Mouse (Mus musculus): ENCODE data around the gene Tbxas1. TPM values are rescaled to one million over a fixed set of nuclear protein-coding genes. Genes with fewer than 3 reads are reported as not detected.

Gene Tbxas1
- polyA plus RNA-seq, 1 experiment from 2014 or later = 1.5 TPM

DNA sequence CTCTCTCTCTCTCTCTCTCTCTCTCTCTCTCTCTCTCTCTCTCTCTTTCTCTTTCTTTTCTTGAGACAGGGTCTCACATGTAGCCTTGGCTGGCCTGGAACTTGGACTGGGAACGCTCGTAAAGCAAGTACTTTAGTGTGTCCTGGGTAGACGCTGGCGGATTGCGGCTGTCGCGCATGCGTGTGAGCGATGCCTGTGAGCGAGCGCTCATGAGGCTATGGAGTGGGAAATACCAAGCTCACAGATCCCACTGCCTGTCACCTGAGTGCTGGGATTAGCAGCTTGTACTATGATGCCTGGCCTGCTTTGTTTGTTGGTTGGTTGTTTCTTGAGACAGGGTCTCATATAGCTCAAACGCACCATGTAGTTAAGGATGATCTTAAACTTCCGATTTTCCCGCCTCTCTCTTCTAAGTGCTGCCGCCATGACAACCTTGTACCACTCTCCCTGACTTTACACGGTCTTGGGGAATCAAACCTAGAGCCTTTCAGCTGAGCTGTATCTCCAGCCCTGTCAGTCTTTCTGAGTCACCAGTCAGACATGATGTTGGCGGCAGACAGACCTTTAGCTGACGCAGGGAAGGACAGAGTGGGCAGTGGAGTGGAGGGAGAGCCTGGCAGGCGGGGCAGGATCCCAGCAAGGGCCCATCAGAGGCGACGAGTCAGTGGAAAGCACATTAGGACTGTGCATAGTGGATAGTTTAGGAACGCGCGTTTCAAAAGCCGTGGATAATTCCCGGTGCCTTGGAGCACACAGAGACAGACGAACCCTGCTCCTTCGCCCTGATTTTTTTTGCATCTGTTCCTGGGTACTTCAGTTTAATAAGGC, 51.1 kb downstream of the Tbxas1 start:
- no peaks in the 10 kb centered on the region for H3K27me3 ChIP-seq (ENCODE audit: control insufficient read depth, insufficient read depth, low read length)
- H3K9ac ChIP-seq (ENCODE audit: low read length) = no peak overlapping the region
- peak overlapping the region; percentile 29; the same call in 1 of the 2 replicates for H3K4me2 ChIP-seq (ENCODE audit: low read depth, low read length, severe bottlenecking)
- H3K9me3 ChIP-seq (ENCODE audit: control insufficient read depth, low read length) = no peaks in the 10 kb centered on the region
- ATAC-seq (replicated peaks; ENCODE audit: low FRiP score) (no peak), DNase-seq (ENCODE audit: low spot score) (peak; percentile 72)
- H3K27ac ChIP-seq (ENCODE audit: low read depth, low read length) = no peak overlapping the region
- 67% methylated on average over 28 of the region's 28 CpGs for WGBS
- H3K4me1 ChIP-seq (replicated peaks; ENCODE audit: control insufficient read depth, insufficient read depth, low read length) = no peaks in the 10 kb centered on the region
- peak overlapping the region; percentile 19; the same call in 1 of the 2 replicates for H3K4me3 ChIP-seq (ENCODE audit: low read depth, low read length)
- H3K36me3 ChIP-seq (ENCODE audit: control insufficient read depth, insufficient read depth, low read length) = no peaks in the 10 kb centered on the region

DNA sequence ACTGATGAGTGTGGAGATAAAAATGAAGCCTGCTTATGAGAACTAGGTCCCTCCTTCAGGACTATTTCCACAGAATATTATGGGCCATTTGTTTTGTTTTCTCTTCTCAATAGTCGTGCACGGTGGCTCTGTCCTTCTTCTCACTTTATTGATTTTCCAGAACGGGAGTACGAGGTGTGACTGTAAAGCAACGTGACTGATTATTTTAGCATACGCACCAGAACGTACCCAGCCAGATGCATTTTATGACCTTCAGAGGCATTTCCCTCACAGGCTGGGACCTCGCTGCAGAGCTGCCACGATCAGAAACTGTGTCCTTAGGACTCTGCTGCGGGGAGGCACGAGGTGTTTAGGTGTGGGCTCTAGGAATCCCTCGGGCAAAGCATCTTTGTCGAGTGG, 51.8 kb downstream of the Tbxas1 start:
- no peak overlapping the region for H3K4me3 ChIP-seq (ENCODE audit: low read depth, low read length)
- no peaks in the 10 kb centered on the region for H3K9me3 ChIP-seq (ENCODE audit: control insufficient read depth, low read length)
- no peak for ATAC-seq (replicated peaks; ENCODE audit: low FRiP score)
- no peaks in the 10 kb centered on the region for H3K36me3 ChIP-seq (ENCODE audit: control insufficient read depth, insufficient read depth, low read length)
- no peak overlapping the region for H3K27ac ChIP-seq (ENCODE audit: low read depth, low read length)
- no peaks in the 10 kb centered on the region for H3K27me3 ChIP-seq (ENCODE audit: control insufficient read depth, insufficient read depth, low read length)
- H3K4me2 ChIP-seq (ENCODE audit: low read depth, low read length, severe bottlenecking) = no peak overlapping the region
- H3K4me1 ChIP-seq (replicated peaks; ENCODE audit: control insufficient read depth, insufficient read depth, low read length) = no peaks in the 10 kb centered on the region
- 86% methylated on average over 13 of the region's 13 CpGs for whole genome bisulfite sequencing
- no peak for DNase-seq (ENCODE audit: low spot score)
- H3K9ac ChIP-seq (ENCODE audit: low read length) = no peak overlapping the region

DNA sequence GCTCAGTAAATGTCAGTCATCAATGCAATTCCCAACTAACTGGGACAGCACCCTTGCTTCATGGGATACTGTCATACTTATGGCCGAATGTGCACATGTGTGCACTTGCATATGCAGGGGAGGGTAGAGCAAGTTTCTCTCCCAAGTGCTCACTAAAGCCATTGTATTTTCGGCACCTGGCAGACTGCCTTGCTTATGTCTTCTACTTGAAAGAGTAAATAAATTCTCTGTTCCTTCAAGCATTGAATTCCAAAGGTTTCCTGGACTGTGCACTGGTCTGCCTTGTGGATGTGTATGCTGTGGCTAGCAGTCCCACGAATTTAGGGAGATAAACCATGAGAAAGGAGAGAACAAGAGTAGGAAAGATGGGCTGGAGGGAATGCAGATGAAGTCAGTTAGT, 53.3 kb downstream of the Tbxas1 start:
- H3K4me1 ChIP-seq (replicated peaks; ENCODE audit: control insufficient read depth, insufficient read depth, low read length) = no peaks in the 10 kb centered on the region
- DNase-seq (ENCODE audit: low spot score) = no peak
- H3K27ac ChIP-seq (ENCODE audit: low read depth, low read length) = no peak overlapping the region
- H3K36me3 ChIP-seq (ENCODE audit: control insufficient read depth, insufficient read depth, low read length) = no peaks in the 10 kb centered on the region
- no peak overlapping the region for H3K4me3 ChIP-seq (ENCODE audit: low read depth, low read length)
- H3K27me3 ChIP-seq (ENCODE audit: control insufficient read depth, insufficient read depth, low read length) = no peaks in the 10 kb centered on the region
- ATAC-seq (replicated peaks; ENCODE audit: low FRiP score) = no peak
- H3K9ac ChIP-seq (ENCODE audit: low read length) = no peak overlapping the region
- no peak overlapping the region for H3K4me2 ChIP-seq (ENCODE audit: low read depth, low read length, severe bottlenecking)
- WGBS = 83% methylated on average over 3 of the region's 3 CpGs
- no peaks in the 10 kb centered on the region for H3K9me3 ChIP-seq (ENCODE audit: control insufficient read depth, low read length)

DNA sequence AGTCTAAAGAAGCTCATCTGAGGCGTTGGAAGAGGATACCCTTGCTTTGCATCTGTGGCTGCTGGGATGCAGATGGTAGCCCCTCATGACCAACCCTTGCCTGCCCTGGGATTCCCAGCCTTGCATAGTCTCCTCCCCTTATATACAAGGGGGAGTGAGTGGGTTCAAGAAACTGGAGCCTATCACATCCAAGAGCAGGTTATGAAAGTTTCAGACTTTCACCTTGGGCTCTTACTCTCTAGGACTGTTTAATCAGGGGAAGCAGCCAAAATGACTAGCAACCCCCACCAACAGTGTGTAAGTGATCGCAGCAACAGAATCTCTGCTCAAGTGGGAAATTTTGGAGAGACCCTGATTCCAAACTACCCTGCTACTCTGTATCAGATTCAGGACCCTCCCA, 60.8 kb downstream of the Tbxas1 start:
- no peak overlapping the region for H3K27ac ChIP-seq (ENCODE audit: low read depth, low read length)
- DNase-seq (ENCODE audit: low spot score) (no peak), ATAC-seq (replicated peaks; ENCODE audit: low FRiP score) (no peak)
- no peaks in the 10 kb centered on the region for H3K4me1 ChIP-seq (replicated peaks; ENCODE audit: control insufficient read depth, insufficient read depth, low read length)
- no peaks in the 10 kb centered on the region for H3K9me3 ChIP-seq (ENCODE audit: control insufficient read depth, low read length)
- H3K27me3 ChIP-seq (ENCODE audit: control insufficient read depth, insufficient read depth, low read length) = no peaks in the 10 kb centered on the region
- H3K4me2 ChIP-seq (ENCODE audit: low read depth, low read length, severe bottlenecking) = no peak overlapping the region
- H3K9ac ChIP-seq (ENCODE audit: low read length) = no peak overlapping the region
- no peak overlapping the region for H3K4me3 ChIP-seq (ENCODE audit: low read depth, low read length)
- H3K36me3 ChIP-seq (ENCODE audit: control insufficient read depth, insufficient read depth, low read length) = no peaks in the 10 kb centered on the region
- WGBS = 89% methylated on average over 2 of the region's 2 CpGs

DNA sequence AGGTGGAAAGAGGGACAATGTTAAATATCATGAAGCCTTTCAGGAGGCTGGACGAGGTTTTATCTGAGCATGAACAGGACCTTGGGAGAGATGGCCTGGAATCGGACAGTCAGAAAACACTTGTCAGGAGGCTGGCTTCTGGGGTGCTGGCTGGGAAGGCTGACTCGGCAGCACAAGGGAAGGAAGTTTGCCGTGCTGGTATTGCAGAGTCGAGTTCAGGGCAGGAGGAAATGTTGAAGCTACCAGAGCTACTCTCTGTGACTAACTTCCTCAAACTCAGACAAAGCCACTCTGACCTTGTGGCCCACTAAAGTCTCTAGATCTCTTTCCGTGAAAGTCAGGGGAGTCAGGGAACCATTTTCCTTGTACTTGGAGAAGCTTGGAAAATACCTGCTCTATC, 63.2 kb downstream of the Tbxas1 start:
- Histone ChIP-seq H3K9me3 (ENCODE audit: control insufficient read depth, low read length) (no peaks in the 10 kb centered on the region), H3K4me2 (ENCODE audit: low read depth, low read length, severe bottlenecking) (no peak overlapping the region), H3K4me1 (replicated peaks; ENCODE audit: control insufficient read depth, insufficient read depth, low read length) (no peaks in the 10 kb centered on the region), H3K4me3 (ENCODE audit: low read depth, low read length) (no peak overlapping the region), H3K27ac (ENCODE audit: low read depth, low read length) (no peak overlapping the region), H3K9ac (ENCODE audit: low read length) (no peak overlapping the region), H3K36me3 (ENCODE audit: control insufficient read depth, insufficient read depth, low read length) (no peaks in the 10 kb centered on the region), H3K27me3 (ENCODE audit: control insufficient read depth, insufficient read depth, low read length) (no peaks in the 10 kb centered on the region)
- DNase-seq (ENCODE audit: low spot score) (no peak), ATAC-seq (replicated peaks; ENCODE audit: low FRiP score) (no peak)
- WGBS = 86% methylated on average over 6 of the region's 6 CpGs

DNA sequence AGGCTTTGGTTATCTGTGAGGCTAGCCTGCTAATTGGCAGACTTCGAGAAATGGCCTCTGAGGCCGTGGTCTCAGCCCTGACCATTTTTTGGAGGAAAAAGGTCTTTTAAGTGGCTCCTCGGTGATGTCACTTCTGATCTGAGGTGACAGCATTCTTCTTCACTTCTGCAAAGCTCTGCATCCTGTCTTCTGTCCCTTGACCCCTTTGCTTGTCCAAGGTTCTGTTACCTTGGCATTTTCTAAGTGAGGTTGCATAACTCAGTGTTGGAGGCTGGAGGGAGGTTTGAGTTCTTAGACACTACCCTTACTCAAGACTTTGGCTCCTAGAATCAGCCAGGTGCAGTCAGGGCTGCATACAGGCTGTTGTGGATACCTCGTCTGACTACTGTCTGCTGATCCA, 63.9 kb downstream of the Tbxas1 start:
- Histone ChIP-seq H3K27ac (ENCODE audit: low read depth, low read length) (no peak overlapping the region), H3K9ac (ENCODE audit: low read length) (no peak overlapping the region), H3K9me3 (ENCODE audit: control insufficient read depth, low read length) (no peaks in the 10 kb centered on the region), H3K4me1 (replicated peaks; ENCODE audit: control insufficient read depth, insufficient read depth, low read length) (no peaks in the 10 kb centered on the region), H3K4me3 (ENCODE audit: low read depth, low read length) (no peak overlapping the region), H3K36me3 (ENCODE audit: control insufficient read depth, insufficient read depth, low read length) (no peaks in the 10 kb centered on the region), H3K4me2 (ENCODE audit: low read depth, low read length, severe bottlenecking) (no peak overlapping the region), H3K27me3 (ENCODE audit: control insufficient read depth, insufficient read depth, low read length) (no peaks in the 10 kb centered on the region)
- DNase-seq (ENCODE audit: low spot score) (no peak), ATAC-seq (replicated peaks; ENCODE audit: low FRiP score) (no peak)
- whole genome bisulfite sequencing = 79% methylated on average over 4 of the region's 4 CpGs

DNA sequence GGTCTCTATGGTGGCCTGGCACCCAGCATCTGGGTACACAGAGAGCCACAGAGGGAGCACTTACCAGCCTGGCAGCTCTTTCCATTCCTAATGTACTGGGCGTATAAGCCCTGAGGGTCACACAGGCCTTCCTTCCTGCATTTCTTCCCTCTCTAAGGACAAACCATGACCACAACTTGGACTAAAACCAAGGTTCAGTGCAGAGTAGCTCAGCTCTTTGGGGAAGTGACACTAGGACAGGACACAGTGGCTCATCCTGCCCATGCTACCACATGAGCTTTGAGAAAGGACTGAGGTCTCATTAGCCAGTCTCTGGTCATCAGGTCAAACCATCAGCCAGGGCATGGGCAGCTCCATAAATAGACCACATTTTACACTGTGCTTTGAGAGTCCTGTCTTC, 65.8 kb downstream of the Tbxas1 start:
- DNase-seq (ENCODE audit: low spot score) = no peak
- no peaks in the 10 kb centered on the region for H3K27me3 ChIP-seq (ENCODE audit: control insufficient read depth, insufficient read depth, low read length)
- no peak overlapping the region for H3K4me3 ChIP-seq (ENCODE audit: low read depth, low read length)
- no peak for ATAC-seq (replicated peaks; ENCODE audit: low FRiP score)
- 91% methylated on average over 1 of the region's 1 CpGs for WGBS
- H3K4me2 ChIP-seq (ENCODE audit: low read depth, low read length, severe bottlenecking) = no peak overlapping the region
- no peaks in the 10 kb centered on the region for H3K4me1 ChIP-seq (replicated peaks; ENCODE audit: control insufficient read depth, insufficient read depth, low read length)
- H3K9ac ChIP-seq (ENCODE audit: low read length) = no peak overlapping the region
- H3K36me3 ChIP-seq (ENCODE audit: control insufficient read depth, insufficient read depth, low read length) = no peaks in the 10 kb centered on the region
- no peak overlapping the region for H3K27ac ChIP-seq (ENCODE audit: low read depth, low read length)
- no peaks in the 10 kb centered on the region for H3K9me3 ChIP-seq (ENCODE audit: control insufficient read depth, low read length)

DNA sequence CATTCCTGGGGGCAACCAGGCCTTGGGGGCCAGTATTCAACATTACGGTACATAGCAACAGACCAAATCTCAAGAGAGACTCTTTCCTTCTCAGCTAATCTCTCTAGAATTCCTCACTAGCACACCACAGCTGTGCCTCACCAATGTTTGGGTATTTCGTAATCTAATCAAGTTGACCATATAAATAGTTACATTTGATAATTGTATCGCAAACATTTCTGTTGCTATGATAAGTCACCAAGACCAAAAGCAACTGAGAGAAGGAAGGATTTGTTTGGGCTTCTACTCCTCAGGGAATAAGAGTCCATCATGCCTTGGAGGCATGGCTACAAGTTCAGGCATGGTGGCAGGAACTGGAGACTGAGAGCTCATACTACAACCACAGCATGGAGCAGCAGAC, 67.6 kb downstream of the Tbxas1 start:
- Histone ChIP-seq H3K9me3 (ENCODE audit: control insufficient read depth, low read length) (no peaks in the 10 kb centered on the region), H3K27ac (ENCODE audit: low read depth, low read length) (no peak overlapping the region), H3K4me1 (replicated peaks; ENCODE audit: control insufficient read depth, insufficient read depth, low read length) (no peaks in the 10 kb centered on the region), H3K27me3 (ENCODE audit: control insufficient read depth, insufficient read depth, low read length) (no peaks in the 10 kb centered on the region), H3K9ac (ENCODE audit: low read length) (no peak overlapping the region), H3K4me2 (ENCODE audit: low read depth, low read length, severe bottlenecking) (no peak overlapping the region), H3K36me3 (ENCODE audit: control insufficient read depth, insufficient read depth, low read length) (no peaks in the 10 kb centered on the region), H3K4me3 (ENCODE audit: low read depth, low read length) (no peak overlapping the region)
- 96% methylated on average over 3 of the region's 3 CpGs for WGBS
- no peak for ATAC-seq (replicated peaks; ENCODE audit: low FRiP score)
- DNase-seq (ENCODE audit: low spot score) = no peak

DNA sequence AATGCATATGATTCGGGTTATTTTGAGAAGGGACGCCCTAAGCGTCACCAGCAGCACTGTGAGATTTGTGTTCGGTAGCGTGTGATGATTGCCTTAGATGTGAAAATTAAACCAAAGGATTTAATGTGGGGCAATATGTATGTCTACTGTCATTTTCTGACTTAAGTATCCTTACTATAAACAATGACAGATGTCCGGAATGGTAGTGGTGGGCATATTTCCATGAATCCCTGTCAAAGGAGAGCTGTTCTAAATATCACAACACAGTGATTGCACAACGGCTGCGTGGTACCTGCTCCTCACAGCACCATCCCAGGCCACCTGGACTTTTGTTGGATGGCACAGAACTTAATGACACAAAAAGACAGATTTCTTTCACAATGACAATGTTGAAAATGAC, 69.2 kb downstream of the Tbxas1 start:
- no peak overlapping the region for H3K4me2 ChIP-seq (ENCODE audit: low read depth, low read length, severe bottlenecking)
- DNase-seq (ENCODE audit: low spot score) = no peak
- H3K4me1 ChIP-seq (replicated peaks; ENCODE audit: control insufficient read depth, insufficient read depth, low read length) = no peaks in the 10 kb centered on the region
- H3K27ac ChIP-seq (ENCODE audit: low read depth, low read length) = no peak overlapping the region
- H3K36me3 ChIP-seq (ENCODE audit: control insufficient read depth, insufficient read depth, low read length) = no peaks in the 10 kb centered on the region
- no peak overlapping the region for H3K9ac ChIP-seq (ENCODE audit: low read length)
- no peaks in the 10 kb centered on the region for H3K9me3 ChIP-seq (ENCODE audit: control insufficient read depth, low read length)
- H3K27me3 ChIP-seq (ENCODE audit: control insufficient read depth, insufficient read depth, low read length) = no peaks in the 10 kb centered on the region
- WGBS = 90% methylated on average over 8 of the region's 8 CpGs
- ATAC-seq (replicated peaks; ENCODE audit: low FRiP score) = no peak
- H3K4me3 ChIP-seq (ENCODE audit: low read depth, low read length) = no peak overlapping the region
